Mouse (Mus musculus) ES-Bruce4 (cell line): Measurements from ENCODE around the gene Psma5.

Experiments used
- CTCF ChIP-seq: IDR thresholded peaks from one replicate; pipeline ENCODE4 v1.8.1; 2011; ENCODE audit warnings: low read depth, low read length
- EP300 ChIP-seq: IDR thresholded peaks from 2 replicates; pipeline ENCODE4 v1.6.1; 2011; ENCODE audit warnings: low read depth, low read length; ENCODE audit not compliant: insufficient read depth
- POLR2A ChIP-seq: IDR thresholded peaks from one replicate; pipeline ENCODE4 v1.8.1; 2011; ENCODE audit warnings: low read length; ENCODE audit not compliant: insufficient read depth

DNA sequence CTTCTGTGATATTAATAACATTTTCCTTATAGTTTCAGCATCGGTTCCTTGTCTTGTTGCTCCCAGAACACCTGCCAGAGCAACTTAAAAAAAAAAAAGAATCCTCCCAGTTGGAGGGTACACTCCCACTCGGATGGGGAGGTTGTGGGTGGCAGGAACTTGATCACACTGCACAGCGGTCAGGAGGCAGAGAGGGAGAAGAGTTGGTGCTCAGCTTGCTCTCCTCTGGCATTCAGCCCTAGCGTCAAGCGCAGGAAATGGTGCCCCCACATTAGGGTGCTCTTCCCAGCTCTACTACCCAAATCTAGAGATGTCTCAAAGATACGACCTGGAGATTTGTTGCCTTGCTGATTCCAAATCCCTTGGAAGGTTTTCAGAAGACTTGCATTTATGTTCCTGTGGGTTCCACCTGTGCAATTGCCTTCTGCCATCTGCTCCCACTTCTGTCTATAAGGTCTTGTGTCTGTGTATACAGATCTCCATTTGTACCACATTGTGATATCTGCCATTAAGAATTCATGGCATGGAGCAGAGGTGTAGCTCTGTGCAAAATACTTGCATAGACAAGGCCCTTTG is 43.8 kb downstream of the Psma5 start:
- TF ChIP-seq CTCF (no peak), EP300 (no peak), POLR2A (no peak)
